Mouse (Mus musculus) lung, postnatal 0 days (tissue): Measurements from ENCODE around the gene Mrgprb5. TPM values are rescaled to one million over a fixed set of nuclear protein-coding genes. Genes with fewer than 3 reads are reported as not detected.
"Not testable (repeated sequence)": the region's sequence is repeated elsewhere in the genome, so short reads cannot be mapped to it uniquely, and the experiment has no call there.

Source experiments
- ATAC-seq: fragments of 200-750 bp; cut with Nextera tagmentation; 2 replicates; pipeline ENCODE4 v1.8.0; 2017; ENCODE audit warnings: moderate library complexity
- DNase-seq: peaks from one replicate; pipeline ENCODE4 v3.0.0-alpha.2; 2016; ENCODE audit warnings: low spot score
- H3K27ac ChIP-seq: fragments of 300-500 bp; sonication (generic); 2 replicates; pipeline ENCODE4 v1.5.1; 2014; ENCODE audit warnings: antibody characterized with exemption, mild to moderate bottlenecking, low read length, mixed read lengths
- H3K27me3 ChIP-seq: fragments of 300-500 bp; sonication (generic); replicated peaks from 2 replicates; pipeline ENCODE4 v1.6.1; 2014; ENCODE audit warnings: low read length, mixed read lengths; ENCODE audit not compliant: insufficient read depth
- H3K36me3 ChIP-seq: fragments of 300-500 bp; sonication (generic); 2 replicates; pipeline ENCODE4 v1.6.1; 2014; ENCODE audit warnings: low read length, mixed read lengths; ENCODE audit not compliant: insufficient read depth
- H3K4me1 ChIP-seq: fragments of 300-500 bp; sonication (generic); 2 replicates; pipeline ENCODE4 v1.6.1; 2014; ENCODE audit warnings: antibody characterized with exemption, low read depth, low read length, mixed read lengths; ENCODE audit not compliant: insufficient read depth
- H3K4me2 ChIP-seq: fragments of 300-500 bp; sonication (generic); replicated peaks from 2 replicates; pipeline ENCODE4 v1.6.1; 2014; ENCODE audit warnings: low read depth, mild to moderate bottlenecking, low read length, moderate library complexity, mixed read lengths
- H3K4me3 ChIP-seq: fragments of 300-500 bp; sonication (generic); 2 replicates; pipeline ENCODE4 v1.5.1; 2014; ENCODE audit warnings: low read depth, low read length
- H3K9ac ChIP-seq: fragments of 300-500 bp; sonication (generic); replicated peaks from 2 replicates; pipeline ENCODE4 v1.6.1; 2014; ENCODE audit warnings: low read depth, mild to moderate bottlenecking
- H3K9me3 ChIP-seq: fragments of 300-500 bp; sonication (generic); 2 replicates; pipeline ENCODE4 v1.6.1; 2016; ENCODE audit warnings: low read length, mixed read lengths
- CTCF ChIP-seq: IDR thresholded peaks from 2 replicates; pipeline ENCODE4 v1.5.1; 2016; ENCODE audit warnings: antibody characterized with exemption, mild to moderate bottlenecking
- EP300 ChIP-seq: IDR thresholded peaks from 2 replicates; pipeline ENCODE4 v1.6.1; 2016; ENCODE audit warnings: antibody characterized with exemption, mild to moderate bottlenecking, control low read depth
- WGBS: fragments of 180-500 bp; shearing (Covaris S2); extraction: QIAGEN DNeasy Blood & Tissue Kit; methylation state at CpG from one replicate; pipeline ENCODE4 v1.1.7; 2014; 5-methylcytosine and 5-hydroxymethylcytosine counted together
- polyA plus RNA-seq: library from polyadenylated mRNA; unstranded; fragments of >200 nt; fragmentation: Nextera tagmentation; extraction: Ambion mirVana; gene quantifications from 2 replicates; pipeline ENCODE4 v1.2.1, GENCODE M21; 2015

Gene Mrgprb5
- polyA plus RNA-seq, 1 experiment from 2014 or later: not detected

- Histone ChIP-seq H3K4me3 (peak overlapping the region; percentile 33), H3K9ac (0 out of 2 replicates have a peak overlapping the region, but pooled peaks have one; percentile 29), H3K4me2 (peak overlapping the region; percentile 44; the same call in 1 of the 2 replicates)
- H3K9me3 ChIP-seq, H3K4me1 ChIP-seq, H3K36me3 ChIP-seq, ATAC-seq, H3K27ac ChIP-seq, H3K27me3 ChIP-seq: not testable (repeated sequence)
- 0% methylated on average over 4 of the region's 7 CpGs for WGBS
- peak; percentile 42 for DNase-seq
- TF ChIP-seq CTCF: peak; percentile 55
Observed at GRCm38 (mm10) chr7:48132247-48132646, 36.6 kb downstream of the Mrgprb5 start.

GRCm38 (mm10) chr7:48131820-48132219 lies 37.0 kb downstream of the Mrgprb5 start:
- not testable (repeated sequence) for H3K36me3 ChIP-seq, ATAC-seq, H3K9me3 ChIP-seq, H3K4me1 ChIP-seq, H3K27me3 ChIP-seq
- DNase-seq: peak; percentile 59
- H3K27ac ChIP-seq: peak overlapping the region; percentile 47; the same call in 1 of the 2 replicates
- H3K4me2 ChIP-seq: peak overlapping the region; percentile 44
- 0 out of 2 replicates have a peak overlapping the region, but pooled peaks have one; percentile 29 for H3K9ac ChIP-seq
- 5% methylated on average over 11 of the region's 14 CpGs for WGBS
- H3K4me3 ChIP-seq: peak overlapping the region; percentile 33

DNA sequence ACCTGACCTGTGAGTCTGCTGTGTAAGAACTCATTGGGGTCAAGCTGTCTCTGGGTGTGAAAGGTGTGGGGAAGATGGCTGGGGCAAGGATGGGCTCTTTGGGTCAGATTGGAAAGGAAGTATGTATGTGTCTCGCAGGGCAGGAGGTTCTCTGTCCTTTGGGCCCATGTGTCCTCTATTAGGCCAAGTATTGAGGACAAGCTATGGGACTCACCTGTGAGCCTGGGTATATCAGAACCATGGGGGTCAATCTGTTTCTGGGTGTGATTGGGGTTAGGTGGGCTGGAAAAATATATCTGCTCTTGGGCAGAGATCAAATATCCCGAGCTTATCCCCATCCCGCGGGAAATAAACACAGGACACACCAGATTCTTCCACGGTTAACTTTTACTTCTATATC lies 45.0 kb downstream of the Mrgprb5 start:
- no peaks in the 10 kb centered on the region for H3K4me1 ChIP-seq
- no peak for DNase-seq
- no peaks in the 10 kb centered on the region for H3K9me3 ChIP-seq
- H3K4me2 ChIP-seq: no peak overlapping the region
- 81% methylated on average over 5 of the region's 5 CpGs for WGBS
- no peak overlapping the region for H3K9ac ChIP-seq
- H3K4me3 ChIP-seq: no peak overlapping the region
- no peak for ATAC-seq
- H3K27ac ChIP-seq: no peak overlapping the region
- H3K36me3 ChIP-seq: no peaks in the 10 kb centered on the region
- no peak for TF ChIP-seq EP300
- TF ChIP-seq CTCF: no peak
- no peaks in the 10 kb centered on the region for H3K27me3 ChIP-seq

Other genes with a start within 250 kb of the Mrgprb5 start
- gene Mrgpra4, start 186.9 kb downstream of the Mrgprb5 start, polyA plus RNA-seq: not detected in 2 replicates
- gene Mrgprx1, start 141.4 kb downstream of the Mrgprb5 start, polyA plus RNA-seq: not detected in 2 replicates
- gene Mrgprb4, start 30.3 kb upstream of the Mrgprb5 start, polyA plus RNA-seq: not detected in 2 replicates
- gene Mrgprb8, start 219.5 kb upstream of the Mrgprb5 start, polyA plus RNA-seq: not detected in 2 replicates